Mouse (Mus musculus): ENCODE results near the gene Asgr2.
"Not testable (repeated sequence)": the region's sequence is repeated elsewhere in the genome, so short reads cannot be mapped to it uniquely, and the experiment has no call there.

Gene Asgr2

DNA sequence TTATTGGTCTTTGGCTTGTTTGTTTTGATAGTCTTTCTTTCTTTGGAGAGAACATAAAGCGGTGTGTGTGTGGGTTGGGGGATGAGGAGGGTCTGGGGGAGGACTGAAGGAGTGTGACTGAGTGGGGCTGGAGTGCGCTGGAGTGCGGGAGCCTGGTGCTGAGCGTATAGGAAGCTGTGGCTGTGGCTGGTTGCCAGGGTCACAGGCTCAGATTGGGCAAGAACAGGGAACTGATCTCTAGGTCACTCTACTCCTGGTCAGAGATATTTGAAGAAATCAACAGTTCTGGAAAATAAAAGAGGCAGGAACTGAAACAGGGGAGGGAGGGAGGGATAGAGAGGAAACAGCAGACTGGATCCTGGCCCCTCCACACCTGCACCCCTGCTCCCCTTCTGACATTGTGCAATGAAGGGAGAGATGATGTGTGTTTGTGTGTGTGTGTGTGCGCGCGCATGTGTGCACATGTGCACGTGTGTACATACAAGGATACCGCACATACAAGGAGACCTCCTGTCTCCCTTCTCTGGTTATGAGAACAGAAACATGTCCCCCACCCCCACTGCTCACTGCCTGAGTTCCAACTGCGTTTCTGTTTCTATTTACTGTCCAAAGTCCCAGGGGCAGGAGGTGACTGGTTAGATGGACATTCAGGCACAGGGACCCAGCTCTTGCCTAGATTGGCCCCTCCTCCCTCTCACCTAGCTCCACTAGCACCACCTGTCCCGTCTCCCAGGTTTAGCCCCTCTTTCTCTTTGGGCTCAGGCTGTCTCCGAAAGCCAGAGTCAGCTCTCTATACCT lies at the start of gene Asgr2:
TSS of gene Asgr2 (plus strand) at position 659 of the 798 bp plus-strand sequence.
- no peak for DNase-seq (ENCODE audit: low spot score)

DNA sequence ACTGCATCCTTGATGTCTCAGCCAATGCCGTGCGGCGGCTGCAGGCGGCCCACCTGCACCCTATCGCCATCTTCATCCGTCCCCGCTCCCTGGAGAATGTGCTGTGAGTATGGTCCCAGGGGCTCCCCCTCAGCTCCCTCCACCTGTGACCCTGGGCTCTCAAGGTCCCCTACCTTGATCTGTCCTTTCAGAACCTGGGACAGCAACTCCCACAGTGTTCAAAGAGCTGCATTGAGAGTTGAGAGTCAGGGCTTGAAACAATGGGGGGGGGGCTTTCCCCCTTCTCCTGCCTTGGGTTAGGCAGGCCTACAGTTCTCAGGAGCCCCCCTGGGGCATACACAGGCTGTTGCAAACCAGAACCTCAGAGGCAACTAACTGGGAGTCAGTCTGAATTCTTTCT lies 48.8 kb upstream of the Asgr2 start:
- no peak for DNase-seq (ENCODE audit: low spot score)

DNA sequence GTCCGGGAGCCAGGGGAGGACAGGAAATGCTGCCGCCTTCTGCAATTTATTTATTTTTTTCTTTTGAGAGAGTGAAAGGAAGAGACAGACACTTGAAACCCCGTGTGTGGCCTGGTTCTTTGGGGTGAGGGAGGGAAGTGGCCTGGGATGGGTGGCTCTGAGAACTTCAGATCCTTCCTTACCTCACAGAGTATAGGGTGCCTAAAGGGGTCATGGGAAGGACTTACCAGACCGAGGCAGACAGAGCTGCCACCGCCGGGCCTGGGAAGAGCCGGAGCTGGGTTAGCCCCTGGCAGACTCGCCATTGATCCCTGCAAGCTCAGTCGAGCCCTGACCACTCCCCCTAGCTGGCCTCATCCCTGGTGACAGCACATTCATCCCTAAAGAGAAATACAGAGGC lies 47.0 kb upstream of the Asgr2 start:
- no peak for DNase-seq (ENCODE audit: low spot score)

DNA sequence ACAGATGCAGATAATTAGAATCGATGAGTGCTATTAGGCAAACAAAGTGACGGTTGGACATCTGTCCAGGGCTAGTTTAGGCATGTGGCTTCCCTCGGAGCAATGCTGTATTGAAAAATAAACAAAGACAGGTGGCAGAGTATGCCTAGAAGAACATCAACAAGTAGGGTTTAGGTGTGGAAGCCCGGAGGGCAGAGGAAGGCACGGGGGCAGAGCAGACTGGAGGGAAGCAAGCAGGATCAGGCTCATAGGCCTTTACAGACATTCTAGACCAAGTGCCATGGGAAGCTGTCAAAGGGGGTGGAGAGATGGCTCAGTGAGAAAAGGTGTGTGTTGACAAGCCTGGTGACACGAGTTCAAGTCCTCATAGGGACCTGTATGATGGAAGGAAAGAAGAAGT lies 43.1 kb upstream of the Asgr2 start:
- no peak for DNase-seq (ENCODE audit: low spot score)

DNA sequence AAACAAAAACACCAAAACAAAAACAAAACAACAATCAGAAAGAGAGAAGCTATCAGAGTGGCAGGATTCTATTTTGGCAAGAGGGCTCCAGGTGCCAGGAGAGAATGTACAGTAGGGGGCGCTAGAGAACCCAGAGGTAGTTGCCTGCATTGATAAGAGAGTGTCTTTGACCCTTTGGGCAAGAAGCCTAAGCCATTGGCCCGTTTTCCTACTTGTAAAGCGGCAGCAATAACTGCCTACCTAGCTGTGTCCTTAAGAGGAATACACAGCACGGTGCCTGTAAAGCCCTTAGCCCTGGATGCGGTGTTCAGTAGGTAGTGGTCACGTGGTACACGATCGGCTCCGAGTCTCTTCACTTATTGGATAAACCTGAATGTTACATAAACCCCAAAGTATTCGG lies 42.6 kb upstream of the Asgr2 start:
- DNase-seq (ENCODE audit: low spot score): no peak

DNA sequence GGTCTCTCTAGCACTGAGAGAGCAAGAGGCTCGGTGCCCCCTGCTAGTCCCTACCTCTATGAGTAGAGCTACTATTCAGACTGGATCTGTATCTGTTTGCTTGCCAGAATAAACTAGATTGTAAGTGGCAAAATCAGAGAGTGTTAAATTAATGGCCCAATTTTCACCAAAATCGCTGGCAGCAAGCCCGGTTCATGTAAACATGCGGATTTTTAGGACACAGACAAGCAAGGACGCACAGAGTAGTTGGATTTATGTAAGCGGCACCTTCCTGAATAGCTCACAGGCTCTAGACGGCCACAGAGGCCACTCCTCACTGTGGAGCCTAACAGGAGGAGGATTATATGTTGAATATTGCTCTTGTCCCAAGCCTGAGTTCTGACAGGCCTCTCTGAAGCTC lies 39.3 kb upstream of the Asgr2 start:
- no peak for DNase-seq (ENCODE audit: low spot score)

GRCm38 (mm10) chr11:70053898-70054570 lies 38.4 kb upstream of the Asgr2 start, which contains the start of gene Asgr1:
Gene Asgr1 (plus strand): TSS chr11:70054085.
- no peak for DNase-seq (ENCODE audit: low spot score)

- DNase-seq (ENCODE audit: low spot score): peak; percentile 59
These were observed 36.7 kb upstream of the Asgr2 start for GRCm38 (mm10) chr11:70055618-70056214.

DNA sequence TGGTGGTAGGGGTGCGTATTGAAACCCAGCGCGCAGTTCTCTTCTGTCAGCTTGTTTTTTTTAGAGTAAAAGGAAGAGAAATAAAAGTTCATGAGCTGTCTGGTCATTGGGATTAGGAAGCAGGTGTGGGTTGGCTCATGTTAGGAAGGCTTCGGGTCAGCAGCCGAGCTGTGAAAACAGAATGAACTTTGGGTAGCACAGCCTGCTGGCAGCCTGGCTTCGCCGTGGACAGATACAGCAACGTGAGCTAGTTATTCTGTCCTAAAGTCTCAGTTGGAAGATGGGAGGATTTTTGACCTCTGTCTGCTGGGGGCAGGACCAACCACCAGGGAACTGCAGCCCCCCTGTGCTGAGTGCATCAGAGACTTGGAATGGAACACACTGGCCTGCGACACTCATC lies 34.6 kb upstream of the Asgr2 start:
- DNase-seq (ENCODE audit: low spot score): no peak

GRCm38 (mm10) chr11:70059930-70060329 lies 32.5 kb upstream of the Asgr2 start:
- DNase-seq (ENCODE audit: low spot score): no peak

- no peak for DNase-seq (ENCODE audit: low spot score)
These were observed 29.4 kb upstream of the Asgr2 start for GRCm38 (mm10) chr11:70063053-70063452.

DNA sequence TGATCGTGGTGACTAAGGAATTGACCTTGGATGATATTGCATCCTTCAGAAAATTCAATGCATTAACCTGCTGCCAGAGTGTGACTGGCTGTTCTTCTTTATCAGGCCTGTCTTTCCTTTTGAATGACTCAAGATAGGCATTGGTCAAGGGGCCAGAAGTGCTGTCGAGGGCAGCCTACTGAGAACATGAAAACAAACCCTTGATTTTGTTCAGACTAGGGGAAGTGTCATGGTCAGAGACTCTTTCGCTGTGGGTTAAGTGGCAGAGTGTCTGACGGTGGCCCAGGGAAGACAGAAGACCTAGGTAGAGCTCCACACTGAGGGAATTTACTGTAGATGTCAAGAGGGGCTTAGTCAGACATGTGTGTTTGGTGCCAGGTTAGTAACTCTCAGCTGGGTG lies 25.7 kb upstream of the Asgr2 start:
- DNase-seq (ENCODE audit: low spot score): no peak

GRCm38 (mm10) chr11:70068245-70068644 lies 24.2 kb upstream of the Asgr2 start:
- DNase-seq (ENCODE audit: low spot score): no peak

DNA sequence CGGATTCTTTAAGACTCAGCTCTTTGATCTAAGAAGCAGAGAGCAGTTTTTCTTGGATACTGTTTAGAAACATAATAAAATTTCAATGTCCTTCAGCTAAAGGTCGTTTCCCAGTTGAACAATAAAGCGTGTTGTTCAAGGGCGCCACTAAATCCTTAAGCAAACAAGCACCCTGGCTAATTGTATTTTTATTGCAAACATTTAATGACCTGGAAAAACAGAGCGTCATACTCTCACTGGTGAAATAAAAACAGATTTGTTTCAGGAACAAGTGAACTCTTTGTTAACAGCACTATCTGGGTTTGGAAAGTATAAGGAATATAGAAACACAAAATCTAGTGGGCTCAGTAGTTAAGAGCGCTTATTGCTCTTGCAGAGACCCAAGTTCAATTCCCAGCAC lies 22.4 kb upstream of the Asgr2 start:
- no peak for DNase-seq (ENCODE audit: low spot score)

GRCm38 (mm10) chr11:70070603-70071002 lies 21.8 kb upstream of the Asgr2 start:
- DNase-seq (ENCODE audit: low spot score): not testable (repeated sequence)

- DNase-seq (ENCODE audit: low spot score): peak; percentile 50
These were observed 17.9 kb upstream of the Asgr2 start for GRCm38 (mm10) chr11:70074379-70075071.

DNA sequence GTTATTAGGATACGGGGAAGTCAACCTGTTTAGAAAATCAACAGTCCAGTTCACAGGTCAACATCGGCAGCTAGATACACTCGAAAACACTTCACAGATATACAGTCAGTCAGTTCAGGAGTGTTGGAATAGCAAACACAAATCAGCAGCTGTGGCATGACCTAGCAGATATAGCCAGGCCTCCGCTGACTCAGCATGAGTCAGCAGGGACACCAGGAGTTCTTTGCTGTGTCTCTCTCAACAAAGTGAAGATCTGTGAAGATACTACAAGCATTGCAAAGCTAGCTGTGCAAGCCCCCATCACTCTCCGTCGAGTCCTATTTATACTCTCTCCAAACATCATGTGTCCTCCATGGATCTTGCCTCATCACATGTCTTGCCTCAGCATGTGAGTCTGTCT lies 16.9 kb upstream of the Asgr2 start:
- DNase-seq (ENCODE audit: low spot score): peak; percentile 53

- DNase-seq (ENCODE audit: low spot score): no peak
These were observed 15.0 kb upstream of the Asgr2 start for GRCm38 (mm10) chr11:70077441-70077840.

GRCm38 (mm10) chr11:70079175-70079574 lies 13.3 kb upstream of the Asgr2 start:
- DNase-seq (ENCODE audit: low spot score): no peak

DNA sequence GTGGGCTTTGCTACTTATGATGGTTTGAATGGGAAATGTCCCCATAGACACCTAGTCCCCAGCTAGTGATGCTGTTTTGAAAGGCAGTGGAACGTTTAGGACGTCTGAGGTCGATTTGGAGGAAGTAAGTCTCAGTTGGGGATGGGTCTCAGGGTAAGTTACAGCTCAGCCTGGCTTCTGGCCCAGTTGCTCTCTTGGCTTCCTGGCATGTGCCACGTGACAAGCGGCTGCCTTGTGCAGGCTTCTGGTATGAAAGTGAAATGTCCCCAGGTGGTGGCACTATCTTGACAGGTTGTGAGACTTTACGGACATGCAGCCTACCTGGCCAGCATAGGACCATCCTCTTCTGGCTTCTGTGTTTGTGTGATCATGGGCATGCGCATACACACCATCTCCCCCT lies 12.5 kb upstream of the Asgr2 start:
- peak; percentile 12 for DNase-seq (ENCODE audit: low spot score)

- DNase-seq (ENCODE audit: low spot score): no peak
These were observed 11.4 kb upstream of the Asgr2 start for GRCm38 (mm10) chr11:70080803-70081590.

GRCm38 (mm10) chr11:70084563-70084962 lies 7.9 kb upstream of the Asgr2 start:
- DNase-seq (ENCODE audit: low spot score): no peak

Data from spleen, adult 12 weeks (tissue).